Comparison of ENCODE assay signal across 8 mouse cellular contexts in genomic region chr4:32586596-32586995, GRCm38 (mm10). TPM values are rescaled to one million over a fixed set of nuclear protein-coding genes. Genes with fewer than 3 reads are reported as not detected.
DNase-seq lines count a peak whose midpoint lies in the region; ATAC-seq and TF ChIP-seq lines count a peak whose summit lies in the region.

No protein-coding gene starts in this region.

- DNase-seq in cerebellum, adult 11-12 months: no peak
- peak; percentile 57 for DNase-seq in c-Kit-positive CD71-positive TER-119-negative erythroid progenitor cells, embryonic 14.5 days (ENCODE audit: low read depth)
- DNase-seq in lung, postnatal 0 days (ENCODE audit: low spot score): peak; percentile 55
- DNase-seq in spleen, postnatal 4 days (ENCODE audit: low spot score in 2 of 2): peak; percentile 67 to 82

- no peaks in the 10 kb centered on the region for H3K36me3 ChIP-seq in midbrain, embryonic 12.5 days
- H3K36me3 ChIP-seq in midbrain, embryonic 15.5 days (replicated peaks): 0 out of 2 replicates have a peak, but pooled peaks cover 2% of the 10 kb centered on the region
- no peaks in the 10 kb centered on the region for H3K36me3 ChIP-seq in forebrain, embryonic 15.5 days
- no peaks in the 10 kb centered on the region for H3K36me3 ChIP-seq in lung, postnatal 0 days (ENCODE audit: insufficient read depth, low read length)

- H3K4me1 ChIP-seq in midbrain, embryonic 12.5 days: no peaks in the 10 kb centered on the region
- no peaks in the 10 kb centered on the region for H3K4me1 ChIP-seq in midbrain, embryonic 15.5 days
- H3K4me1 ChIP-seq in forebrain, embryonic 15.5 days: no peaks in the 10 kb centered on the region
- no peaks in the 10 kb centered on the region for H3K4me1 ChIP-seq in lung, postnatal 0 days (ENCODE audit: insufficient read depth, low read depth, low read length)

- H3K4me2 ChIP-seq in midbrain, embryonic 12.5 days (replicated peaks): no peak overlapping the region
- no peak overlapping the region for H3K4me2 ChIP-seq in midbrain, embryonic 15.5 days
- H3K4me2 ChIP-seq in forebrain, embryonic 15.5 days (replicated peaks): no peak overlapping the region
- no peak overlapping the region for H3K4me2 ChIP-seq in lung, postnatal 0 days (replicated peaks; ENCODE audit: low read depth, low read length)

- 14% methylated on average over 9 of the region's 9 CpGs for WGBS in midbrain, embryonic 12.5 days
- WGBS in midbrain, embryonic 15.5 days: 14% methylated on average over 9 of the region's 9 CpGs
- WGBS in forebrain, embryonic 15.5 days: 13% methylated on average over 9 of the region's 9 CpGs
- 11% methylated on average over 9 of the region's 9 CpGs for WGBS in lung, postnatal 0 days

- no peak for TF ChIP-seq EP300 in lung, postnatal 0 days (IDR thresholded peaks at IDR 0.05)

- ATAC-seq in cerebellum, adult (ENCODE audit: insufficient number of reproducible peaks, low FRiP score, low TSS enrichment): peak; percentile 66; the same call in 1 of the 2 replicates
- ATAC-seq in midbrain, embryonic 12.5 days (ENCODE audit: low FRiP score, low read depth): 0 out of 2 replicates have a peak, but pooled peaks have one; percentile 47
- no peak for ATAC-seq in midbrain, embryonic 15.5 days (replicated peaks)
- 0 out of 2 replicates have a peak, but pooled peaks have one; percentile 36 for ATAC-seq in forebrain, embryonic 15.5 days (replicated peaks)
- ATAC-seq in lung, postnatal 0 days: no peak

- H3K4me3 ChIP-seq in midbrain, embryonic 12.5 days: no peak overlapping the region
- H3K4me3 ChIP-seq in midbrain, embryonic 15.5 days: no peak overlapping the region
- no peak overlapping the region for H3K4me3 ChIP-seq in forebrain, embryonic 15.5 days
- no peak overlapping the region for H3K4me3 ChIP-seq in lung, postnatal 0 days (ENCODE audit: low read depth, low read length)

- no peak overlapping the region for H3K9ac ChIP-seq in midbrain, embryonic 12.5 days (replicated peaks)
- no peak overlapping the region for H3K9ac ChIP-seq in midbrain, embryonic 15.5 days
- no peak overlapping the region for H3K9ac ChIP-seq in forebrain, embryonic 15.5 days (replicated peaks)
- H3K9ac ChIP-seq in lung, postnatal 0 days (replicated peaks; ENCODE audit: low read depth): no peak overlapping the region

- H3K27ac ChIP-seq in midbrain, embryonic 12.5 days (replicated peaks): no peak overlapping the region
- no peak overlapping the region for H3K27ac ChIP-seq in midbrain, embryonic 15.5 days
- no peak overlapping the region for H3K27ac ChIP-seq in forebrain, embryonic 15.5 days (replicated peaks)
- no peak overlapping the region for H3K27ac ChIP-seq in lung, postnatal 0 days (ENCODE audit: low read length)

- peak; percentile 83 for TF ChIP-seq CTCF in lung, postnatal 0 days (IDR thresholded peaks at IDR 0.05)

- no peaks in the 10 kb centered on the region for H3K27me3 ChIP-seq in midbrain, embryonic 12.5 days
- no peaks in the 10 kb centered on the region for H3K27me3 ChIP-seq in midbrain, embryonic 15.5 days (replicated peaks)
- H3K27me3 ChIP-seq in forebrain, embryonic 15.5 days: no peaks in the 10 kb centered on the region
- no peaks in the 10 kb centered on the region for H3K27me3 ChIP-seq in lung, postnatal 0 days (replicated peaks; ENCODE audit: insufficient read depth, low read length)

- H3K9me3 ChIP-seq in midbrain, embryonic 12.5 days: no peaks in the 10 kb centered on the region
- H3K9me3 ChIP-seq in midbrain, embryonic 15.5 days: no peaks in the 10 kb centered on the region
- H3K9me3 ChIP-seq in forebrain, embryonic 15.5 days: no peaks in the 10 kb centered on the region
- H3K9me3 ChIP-seq in lung, postnatal 0 days (ENCODE audit: low read length): no peaks in the 10 kb centered on the region

RNA-seq across cellular contexts. Expression of gene Gja10, which starts 16.0 kb away (rescaled TPM):
- polyA plus RNA-seq in midbrain, embryonic 12.5 days (2016; fragmentation: Nextera tagmentation; extraction: Ambion mirVana): 0.10 TPM in 1 of 2 replicates, not detected in the other
- 0.11 TPM in 1 of 2 replicates, not detected in the other for polyA plus RNA-seq in midbrain, embryonic 15.5 days (2015; fragmentation: Nextera tagmentation; extraction: Ambion mirVana)
- not detected in 2 replicates for polyA plus RNA-seq in forebrain, embryonic 15.5 days (2015; fragmentation: Nextera tagmentation; extraction: Ambion mirVana)
- not detected in 2 replicates for polyA plus RNA-seq in lung, postnatal 0 days (2015; fragmentation: Nextera tagmentation; extraction: Ambion mirVana)

RNA-seq across cellular contexts. Expression of gene Casp8ap2, which starts 28.7 kb away (rescaled TPM):
- polyA plus RNA-seq in midbrain, embryonic 12.5 days (2016; fragmentation: Nextera tagmentation; extraction: Ambion mirVana): 61.3 and 62.1 TPM in 2 replicates
- polyA plus RNA-seq in midbrain, embryonic 15.5 days (2015; fragmentation: Nextera tagmentation; extraction: Ambion mirVana): 43.2 and 45.2 TPM in 2 replicates
- polyA plus RNA-seq in forebrain, embryonic 15.5 days (2015; fragmentation: Nextera tagmentation; extraction: Ambion mirVana): 54.7 and 55.3 TPM in 2 replicates
- polyA plus RNA-seq in lung, postnatal 0 days (2015; fragmentation: Nextera tagmentation; extraction: Ambion mirVana): 35.3 and 36.2 TPM in 2 replicates

Comparison
In these comparisons a context has a peak if more than half of its experiments do, and no peak if none do; other contexts are left out.
1. ATAC-seq: peak in cerebellum, adult (single experiment), midbrain, embryonic 12.5 days (single experiment) and forebrain, embryonic 15.5 days (single experiment); none in midbrain, embryonic 15.5 days (single experiment) and lung, postnatal 0 days (single experiment).